Mouse (Mus musculus) heart, embryonic 12.5 days (tissue): ENCODE measurements around the gene Tapbp. TPM values are rescaled to one million over a fixed set of nuclear protein-coding genes. Genes with fewer than 3 reads are reported as not detected.
"Not testable (repeated sequence)": the region's sequence is repeated elsewhere in the genome, so short reads cannot be mapped to it uniquely, and the experiment has no call there.

ENCODE experiments used
- ATAC-seq: fragments of 200-750 bp; cut with Nextera tagmentation; 2 replicates; pipeline ENCODE4 v1.8.0; 2017; ENCODE audit warnings: moderate TSS enrichment, moderate library complexity; ENCODE audit not compliant: insufficient number of reproducible peaks, low FRiP score
- H3K27ac ChIP-seq: fragments of 300-500 bp; sonication (generic); 2 replicates; pipeline ENCODE4 v1.5.1; 2016; ENCODE audit warnings: mild to moderate bottlenecking, moderate library complexity; ENCODE audit not compliant: poor library complexity, severe bottlenecking
- H3K27me3 ChIP-seq: fragments of 300-500 bp; sonication (generic); replicated peaks from 2 replicates; pipeline ENCODE4 v1.6.1; 2016; ENCODE audit warnings: mild to moderate bottlenecking, moderate library complexity
- H3K36me3 ChIP-seq: fragments of 300-500 bp; sonication (generic); 2 replicates; pipeline ENCODE4 v1.6.1; 2016; ENCODE audit warnings: mild to moderate bottlenecking, moderate library complexity
- H3K4me1 ChIP-seq: fragments of 300-500 bp; sonication (generic); replicated peaks from 2 replicates; pipeline ENCODE4 v1.6.1; 2016; ENCODE audit warnings: mild to moderate bottlenecking
- H3K4me2 ChIP-seq: fragments of 300-500 bp; sonication (generic); 2 replicates; pipeline ENCODE4 v1.6.1; 2016; ENCODE audit warnings: mild to moderate bottlenecking, moderate library complexity
- H3K4me3 ChIP-seq: fragments of 300-500 bp; sonication (generic); 2 replicates; pipeline ENCODE4 v1.5.1; 2016; ENCODE audit warnings: mild to moderate bottlenecking
- H3K9ac ChIP-seq: fragments of 300-500 bp; sonication (generic); 2 replicates; pipeline ENCODE4 v1.6.1; 2016; ENCODE audit warnings: mild to moderate bottlenecking, moderate library complexity
- H3K9me3 ChIP-seq: fragments of 300-500 bp; sonication (generic); replicated peaks from 2 replicates; pipeline ENCODE4 v1.6.1; 2016; ENCODE audit warnings: mild to moderate bottlenecking, moderate library complexity
- WGBS: fragments of 180-500 bp; shearing (Covaris S2); methylation state at CpG from one replicate; pipeline ENCODE4 v1.1.7; 2016; 5-methylcytosine and 5-hydroxymethylcytosine counted together
- polyA plus RNA-seq: library from polyadenylated mRNA; unstranded; fragments of >200 nt; fragmentation: Nextera tagmentation; extraction: Ambion mirVana; gene quantifications from 2 replicates; pipeline ENCODE4 v1.2.1, GENCODE M21; 2016

Tapbp gene
- polyA plus RNA-seq, 1 experiment from 2014 or later: 29.4 TPM

- WGBS: 34% methylated on average over 4 of the region's 4 CpGs
- peaks cover 16% of the 10 kb centered on the region; the same call in 1 of the 2 replicates for H3K4me1 ChIP-seq
- H3K9ac ChIP-seq: not testable (repeated sequence)
These were observed 10.9 kb upstream of the Tapbp start, which contains the start of gene Platr17 for GRCm38 (mm10) chr17:33904835-33905234. Gene Platr17 (plus strand): TSS chr17:33905135.

DNA sequence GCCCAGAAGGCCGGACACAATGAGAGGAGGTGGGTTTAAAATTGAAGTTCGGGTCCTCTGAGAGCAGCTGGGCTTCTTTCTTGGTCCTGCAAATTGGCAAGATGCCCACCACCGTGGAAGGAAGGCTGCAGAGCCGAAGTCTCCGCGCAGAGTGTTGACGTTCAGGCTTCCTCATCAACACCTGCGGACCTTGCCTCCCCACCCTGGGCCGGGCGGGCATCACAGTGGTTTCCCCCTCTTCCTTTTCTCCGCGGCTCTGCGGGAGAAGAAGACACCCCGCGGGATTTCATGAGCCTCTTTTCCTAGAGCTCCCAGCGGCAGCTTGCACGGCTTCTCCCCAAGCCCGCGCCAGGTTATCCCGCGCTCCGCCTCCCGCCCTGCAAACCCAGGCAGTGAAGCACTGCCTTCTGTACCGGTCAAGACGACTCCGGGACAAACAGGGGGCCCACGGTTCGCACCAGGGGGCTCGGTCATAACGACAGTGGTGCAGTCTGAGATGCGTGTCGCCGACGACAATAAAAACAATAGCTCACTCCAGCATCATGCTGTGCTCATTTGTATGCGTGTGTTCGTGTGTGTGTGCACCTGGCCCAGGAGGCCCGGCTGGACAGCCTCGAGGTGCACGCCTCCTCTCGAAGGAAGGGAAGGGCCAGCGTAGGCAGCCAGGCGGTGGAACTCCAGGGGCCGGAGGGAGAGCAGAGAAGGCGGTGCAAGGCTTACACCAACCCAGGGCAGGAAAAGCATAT, 7.2 kb upstream of the Tapbp start:
- Histone ChIP-seq H3K9me3 (no peaks in the 10 kb centered on the region), H3K9ac (peak overlapping the region; percentile 77), H3K4me2 (peak overlapping the region; percentile 100), H3K4me1 (peaks cover 16% of the 10 kb centered on the region), H3K4me3 (peak overlapping the region; percentile 94), H3K27me3 (no peaks in the 10 kb centered on the region), H3K36me3 (peaks cover 28% of the 10 kb centered on the region), H3K27ac (peak overlapping the region; percentile 92)
- ATAC-seq: peak; percentile 48
- WGBS: under 1% methylated on average over 44 of the region's 44 CpGs

More at GRCm38 (mm10) chr17:33904835-33905234, 10.9 kb upstream of the Tapbp start, which contains the start of gene Platr17:
- H3K4me2 ChIP-seq, H3K27ac ChIP-seq, H3K27me3 ChIP-seq, H3K9me3 ChIP-seq, H3K36me3 ChIP-seq, H3K4me3 ChIP-seq, ATAC-seq: not testable (repeated sequence)

GRCm38 (mm10) chr17:33909077-33909868, 6.4 kb upstream of the Tapbp start, which contains the start of gene Daxx:
Gene Daxx (plus strand): TSS chr17:33909414.
- peak within 1 kb of the TSS; percentile 94 for H3K9ac ChIP-seq
- H3K27me3 ChIP-seq: no peaks in the 10 kb centered on the region
- H3K4me2 ChIP-seq: peak within 1 kb of the TSS; percentile 100
- H3K4me1 ChIP-seq: peaks cover 16% of the 10 kb centered on the region
- H3K4me3 ChIP-seq: peak within 1 kb of the TSS; percentile 94
- peaks cover 35% of the 10 kb centered on the region for H3K36me3 ChIP-seq
- H3K27ac ChIP-seq: peak within 1 kb of the TSS; percentile 92
- WGBS: under 1% methylated on average over 68 of the region's 68 CpGs
- no peaks in the 10 kb centered on the region for H3K9me3 ChIP-seq
- ATAC-seq: peak; percentile 95

GRCm38 (mm10) chr17:33909869-33910250, 5.8 kb upstream of the Tapbp start:
- Histone ChIP-seq H3K36me3 (peaks cover 41% of the 10 kb centered on the region), H3K27ac (peak overlapping the region; percentile 92), H3K4me3 (peak overlapping the region; percentile 94), H3K4me1 (peaks cover 19% of the 10 kb centered on the region), H3K27me3 (no peaks in the 10 kb centered on the region), H3K9ac (peak overlapping the region; percentile 94), H3K9me3 (no peaks in the 10 kb centered on the region), H3K4me2 (peak overlapping the region; percentile 100)
- ATAC-seq: peak; percentile 5; the same call in 1 of the 2 replicates
- 0% methylated on average over 14 of the region's 14 CpGs for WGBS

DNA sequence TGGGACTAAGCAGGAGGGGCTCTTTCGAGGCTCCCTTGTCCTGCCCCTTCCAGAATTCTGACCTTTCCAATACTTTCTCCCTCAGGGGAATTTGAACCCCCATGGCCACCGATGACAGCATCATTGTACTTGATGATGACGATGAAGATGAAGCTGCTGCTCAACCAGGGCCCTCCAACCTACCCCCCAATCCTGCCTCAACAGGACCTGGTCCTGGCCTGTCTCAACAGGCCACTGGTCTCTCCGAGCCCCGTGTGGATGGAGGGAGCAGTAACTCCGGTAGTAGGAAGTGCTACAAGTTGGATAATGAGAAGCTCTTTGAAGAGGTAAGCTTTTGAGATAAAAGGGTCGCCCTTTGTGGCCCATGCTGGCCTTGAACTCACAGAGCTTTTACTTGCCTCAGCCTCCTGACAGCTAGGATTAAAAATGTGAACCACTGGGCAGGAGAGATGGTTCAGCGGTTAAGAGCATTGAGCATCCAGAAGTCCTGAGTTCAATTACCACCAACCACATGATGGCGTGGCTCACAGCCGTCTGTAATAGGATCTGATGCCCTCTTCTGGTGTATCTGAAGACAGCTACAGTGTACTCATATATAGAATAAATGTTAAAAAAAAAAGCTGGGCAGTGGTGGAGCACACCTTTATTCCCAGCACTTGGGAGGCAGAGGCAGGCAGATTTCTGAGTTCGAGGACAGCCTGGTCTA, 5.2 kb upstream of the Tapbp start:
- WGBS: 44% methylated on average over 11 of the region's 11 CpGs
- peak overlapping the region; percentile 94 for H3K4me3 ChIP-seq
- H3K36me3 ChIP-seq: peaks cover 45% of the 10 kb centered on the region
- peaks cover 24% of the 10 kb centered on the region for H3K4me1 ChIP-seq
- H3K9ac ChIP-seq: peak overlapping the region; percentile 94
- no peaks in the 10 kb centered on the region for H3K9me3 ChIP-seq
- H3K27me3 ChIP-seq: no peaks in the 10 kb centered on the region
- no peak for ATAC-seq
- H3K27ac ChIP-seq: peak overlapping the region; percentile 92
- H3K4me2 ChIP-seq: peak overlapping the region; percentile 100

- Histone ChIP-seq H3K36me3 (peaks cover 45% of the 10 kb centered on the region), H3K9me3 (no peaks in the 10 kb centered on the region), H3K4me3 (no peak overlapping the region), H3K4me2 (no peak overlapping the region), H3K27ac (no peak overlapping the region), H3K4me1 (peaks cover 24% of the 10 kb centered on the region), H3K27me3 (no peaks in the 10 kb centered on the region), H3K9ac (no peak overlapping the region)
- WGBS: 90% methylated on average over 31 of the region's 31 CpGs
- ATAC-seq: no peak
These were observed 4.5 kb upstream of the Tapbp start for GRCm38 (mm10) chr17:33911052-33911812.

DNA sequence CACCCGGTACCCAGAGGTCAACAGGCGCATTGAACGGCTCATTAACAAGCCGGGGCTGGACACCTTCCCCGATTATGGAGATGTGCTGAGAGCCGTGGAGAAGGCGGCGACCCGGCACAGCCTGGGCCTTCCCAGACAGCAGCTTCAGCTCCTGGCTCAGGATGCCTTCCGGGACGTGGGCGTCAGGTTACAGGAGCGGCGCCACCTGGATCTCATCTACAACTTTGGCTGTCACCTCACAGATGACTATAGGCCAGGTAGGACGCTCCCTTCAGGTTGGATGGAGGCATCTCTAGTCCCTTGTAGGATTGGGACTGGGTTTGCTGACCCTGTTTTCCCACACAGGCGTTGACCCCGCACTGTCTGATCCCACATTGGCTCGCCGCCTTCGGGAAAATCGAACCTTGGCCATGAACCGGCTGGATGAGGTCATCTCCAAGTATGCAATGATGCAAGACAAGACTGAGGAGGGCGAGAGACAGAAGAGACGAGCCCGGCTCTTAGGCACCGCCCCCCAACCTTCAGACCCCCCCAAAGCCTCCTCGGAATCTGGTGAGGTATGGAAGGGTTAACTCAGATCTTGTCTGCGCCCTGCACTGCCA, 3.8 kb upstream of the Tapbp start:
- H3K4me3 ChIP-seq: no peak overlapping the region
- no peaks in the 10 kb centered on the region for H3K9me3 ChIP-seq
- H3K4me1 ChIP-seq: peaks cover 27% of the 10 kb centered on the region
- no peak overlapping the region for H3K27ac ChIP-seq
- 91% methylated on average over 28 of the region's 28 CpGs for WGBS
- H3K27me3 ChIP-seq: no peaks in the 10 kb centered on the region
- H3K9ac ChIP-seq: no peak overlapping the region
- peaks cover 45% of the 10 kb centered on the region for H3K36me3 ChIP-seq
- no peak for ATAC-seq
- no peak overlapping the region for H3K4me2 ChIP-seq

DNA sequence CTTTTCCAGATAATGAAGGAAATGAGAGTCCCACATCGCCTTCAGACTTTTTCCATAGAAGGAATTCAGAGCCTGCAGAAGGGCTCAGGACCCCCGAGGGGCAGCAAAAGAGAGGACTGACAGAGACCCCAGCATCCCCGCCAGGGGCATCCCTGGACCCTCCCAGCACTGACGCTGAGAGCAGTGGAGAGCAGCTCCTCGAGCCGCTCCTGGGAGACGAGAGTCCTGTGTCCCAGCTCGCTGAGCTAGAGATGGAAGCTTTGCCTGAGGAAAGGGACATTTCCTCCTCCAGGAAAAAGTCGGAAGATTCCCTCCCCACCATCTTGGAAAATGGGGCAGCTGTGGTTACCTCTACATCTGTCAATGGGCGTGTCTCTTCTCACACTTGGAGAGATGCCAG, 2.4 kb upstream of the Tapbp start:
- Histone ChIP-seq H3K27ac (no peak overlapping the region), H3K9ac (no peak overlapping the region), H3K4me1 (peaks cover 32% of the 10 kb centered on the region), H3K4me2 (no peak overlapping the region), H3K9me3 (no peaks in the 10 kb centered on the region), H3K36me3 (peaks cover 58% of the 10 kb centered on the region), H3K27me3 (no peaks in the 10 kb centered on the region), H3K4me3 (no peak overlapping the region)
- WGBS: 91% methylated on average over 10 of the region's 10 CpGs
- ATAC-seq: no peak

DNA sequence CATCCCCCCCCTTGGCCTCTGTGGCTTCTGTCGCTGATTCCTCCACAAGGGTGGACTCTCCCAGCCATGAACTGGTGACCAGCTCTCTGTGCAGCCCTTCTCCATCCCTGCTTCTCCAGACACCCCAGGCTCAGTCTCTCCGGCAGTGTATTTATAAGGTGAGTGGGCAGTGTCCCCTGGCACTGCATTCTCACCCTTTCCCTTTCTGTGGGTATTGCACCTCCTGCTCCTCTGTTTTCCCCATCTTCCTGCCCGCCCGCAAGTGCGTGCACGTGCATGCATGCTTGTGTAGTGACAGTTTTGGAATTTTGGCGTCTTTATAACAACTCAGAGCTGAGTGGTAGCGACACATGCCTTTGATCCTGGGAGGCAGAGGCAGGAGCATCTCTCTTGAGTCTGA, 1.8 kb upstream of the Tapbp start:
- H3K4me1 ChIP-seq: peaks cover 34% of the 10 kb centered on the region
- H3K27ac ChIP-seq: no peak overlapping the region
- 94% methylated on average over 8 of the region's 8 CpGs for WGBS
- H3K4me3 ChIP-seq: no peak overlapping the region
- H3K9ac ChIP-seq: no peak overlapping the region
- H3K9me3 ChIP-seq: no peaks in the 10 kb centered on the region
- peaks cover 61% of the 10 kb centered on the region for H3K36me3 ChIP-seq
- H3K4me2 ChIP-seq: no peak overlapping the region
- no peak for ATAC-seq
- no peaks in the 10 kb centered on the region for H3K27me3 ChIP-seq

GRCm38 (mm10) chr17:33914969-33915391, 719 bp upstream of the Tapbp start:
- Histone ChIP-seq H3K27ac (no peak overlapping the region), H3K4me2 (peak overlapping the region; percentile 79), H3K4me1 (peaks cover 38% of the 10 kb centered on the region), H3K9me3 (no peaks in the 10 kb centered on the region), H3K9ac (0 out of 2 replicates have a peak overlapping the region, but pooled peaks have one; percentile 40), H3K4me3 (no peak overlapping the region), H3K27me3 (no peaks in the 10 kb centered on the region), H3K36me3 (peaks cover 61% of the 10 kb centered on the region)
- no peak for ATAC-seq
- 69% methylated on average over 13 of the region's 13 CpGs for WGBS
